Mouse (Mus musculus): Measurements from ENCODE around the gene Ormdl2. TPM values are rescaled to one million over a fixed set of nuclear protein-coding genes. Genes with fewer than 3 reads are reported as not detected.

Ormdl2 gene
- total RNA-seq, 1 experiment from 2014 or later: 20.0 TPM

Other genes starting within 250 kb of the Ormdl2 start
- gene Erbb3, start 232.0 kb downstream of the Ormdl2 start, total RNA-seq (2017): 1.3 and 1.6 TPM in 2 replicates
- gene Rps26, start 194.9 kb downstream of the Ormdl2 start, total RNA-seq (2017): 404 and 420 TPM in 2 replicates
- 0.35 TPM in 1 of 2 replicates, not detected in the other for gene Ikzf4, start 175.7 kb downstream of the Ormdl2 start, total RNA-seq (2017)
- gene Suox, start 147.6 kb downstream of the Ormdl2 start, total RNA-seq (2017): 4.3 and 6.2 TPM in 2 replicates
- 129 and 132 TPM in 2 replicates for gene Rab5b, start 125.4 kb downstream of the Ormdl2 start, total RNA-seq (2017)
- gene Pmel, start 117.5 kb downstream of the Ormdl2 start, total RNA-seq (2017): not detected in 2 replicates
- 38.6 and 40.6 TPM in 2 replicates for gene Cdk2, start 116.6 kb downstream of the Ormdl2 start, total RNA-seq (2017)
- 264 and 290 TPM in 2 replicates for gene Dgka, start 76.8 kb downstream of the Ormdl2 start, total RNA-seq (2017)
- 56.3 and 57.8 TPM in 2 replicates for gene Pym1, start 73.8 kb downstream of the Ormdl2 start, total RNA-seq (2017)
- 4.2 and 4.4 TPM in 2 replicates for gene Mmp19, start 30.7 kb downstream of the Ormdl2 start, total RNA-seq (2017)
- gene Dnajc14, start 17.6 kb downstream of the Ormdl2 start, total RNA-seq (2017): 77.7 and 87.9 TPM in 2 replicates
- 7.9 and 8.0 TPM in 2 replicates for gene Tmem198b, start 17.3 kb downstream of the Ormdl2 start, total RNA-seq (2017)
- 77.9 and 106 TPM in 2 replicates for gene Sarnp, start 4.3 kb downstream of the Ormdl2 start, total RNA-seq (2017)
- 19.9 and 22.1 TPM in 2 replicates for gene Gdf11, start 70.1 kb upstream of the Ormdl2 start, total RNA-seq (2017)
- gene Cd63, start 79.3 kb upstream of the Ormdl2 start, total RNA-seq (2017): 22.8 and 30.5 TPM in 2 replicates
- 7.4 and 9.5 TPM in 2 replicates for gene Rdh5, start 101.2 kb upstream of the Ormdl2 start, total RNA-seq (2017)
- 58.3 and 85.6 TPM in 2 replicates for gene Bloc1s1, start 102.4 kb upstream of the Ormdl2 start, total RNA-seq (2017)
- 0.25 and 0.35 TPM in 2 replicates for gene Itga7, start 112.2 kb upstream of the Ormdl2 start, total RNA-seq (2017)
- gene Mettl7b, start 139.3 kb upstream of the Ormdl2 start, total RNA-seq (2017): not detected in 2 replicates
- 0.12 TPM in 1 of 2 replicates, not detected in the other for gene Olfr9, start 167.8 kb upstream of the Ormdl2 start, total RNA-seq (2017)
- not detected in 2 replicates for gene Olfr763, start 189.1 kb upstream of the Ormdl2 start, total RNA-seq (2017)
- gene Olfr764-ps1, start 218.3 kb upstream of the Ormdl2 start, total RNA-seq (2017): not detected in 2 replicates
- not detected in 2 replicates for gene Olfr765, start 228.4 kb upstream of the Ormdl2 start, total RNA-seq (2017)
- gene Olfr766-ps1, start 247.3 kb upstream of the Ormdl2 start, total RNA-seq (2017): not detected in 2 replicates

All from neutrophil, adult 5-6 weeks (primary cell).